Mouse (Mus musculus) kidney, postnatal 0 days (tissue): ENCODE results near the gene Cldn3. TPM values are rescaled to one million over a fixed set of nuclear protein-coding genes. Genes with fewer than 3 reads are reported as not detected.
A peak's percentile ranks its signal among the peaks of the same experiment; 100 is the strongest.

ENCODE experiments used
- ATAC-seq: fragments of 200-750 bp; cut with Nextera tagmentation; replicated peaks from 2 replicates; pipeline ENCODE4 v1.8.0; 2017; ENCODE audit warnings: low read depth, moderate number of reproducible peaks, moderate TSS enrichment, moderate library complexity; ENCODE audit not compliant: low FRiP score
- DNase-seq: peaks from one replicate; pipeline ENCODE4 v3.0.0-alpha.2; 2016; ENCODE audit warnings: low spot score
- H3K27ac ChIP-seq: fragments of 300-500 bp; sonication (generic); 2 replicates; pipeline ENCODE4 v1.5.1; 2014; ENCODE audit warnings: mild to moderate bottlenecking
- H3K27me3 ChIP-seq: fragments of 300-500 bp; sonication (generic); 2 replicates; pipeline ENCODE4 v1.6.1; 2014; ENCODE audit warnings: low read length, mixed read lengths; ENCODE audit not compliant: insufficient read depth
- H3K36me3 ChIP-seq: fragments of 300-500 bp; sonication (generic); 2 replicates; pipeline ENCODE4 v1.6.1; 2014; ENCODE audit warnings: low read length, mixed read lengths; ENCODE audit not compliant: insufficient read depth
- H3K4me1 ChIP-seq: fragments of 300-500 bp; sonication (generic); replicated peaks from 2 replicates; pipeline ENCODE4 v1.6.1; 2014; ENCODE audit warnings: antibody characterized with exemption, low read length, mixed read lengths; ENCODE audit not compliant: insufficient read depth
- H3K4me2 ChIP-seq: fragments of 300-500 bp; sonication (generic); 2 replicates; pipeline ENCODE4 v1.6.1; 2014; ENCODE audit warnings: mild to moderate bottlenecking, low read length, moderate library complexity, mixed read lengths
- H3K4me3 ChIP-seq: fragments of 300-500 bp; sonication (generic); replicated peaks from 2 replicates; pipeline ENCODE4 v1.5.1; 2014; ENCODE audit warnings: low read depth, low read length
- H3K9ac ChIP-seq: fragments of 300-500 bp; sonication (generic); 2 replicates; pipeline ENCODE4 v1.6.1; 2014; ENCODE audit warnings: low read depth, low read length
- H3K9me3 ChIP-seq: fragments of 300-500 bp; sonication (generic); replicated peaks from 2 replicates; pipeline ENCODE4 v1.6.1; 2016; ENCODE audit warnings: low read length, inconsistent platforms, mixed read lengths
- CTCF ChIP-seq: IDR thresholded peaks from 2 replicates; pipeline ENCODE4 v1.5.1; 2016; ENCODE audit warnings: antibody characterized with exemption, low read depth, mild to moderate bottlenecking, moderate library complexity
- WGBS: fragments of 180-500 bp; shearing (Covaris S2); extraction: QIAGEN DNeasy Blood & Tissue Kit; methylation state at CpG from one replicate; pipeline ENCODE4 v1.1.7; 2014; 5-methylcytosine and 5-hydroxymethylcytosine counted together
- polyA plus RNA-seq: library from polyadenylated mRNA; unstranded; fragments of >200 nt; fragmentation: Nextera tagmentation; extraction: Ambion mirVana; gene quantifications from 2 replicates; pipeline ENCODE4 v1.2.1, GENCODE M21; 2015

The Cldn3 gene
- polyA plus RNA-seq, 1 experiment from 2014 or later, result 72.9 TPM

- Histone ChIP-seq H3K4me3 (no peak overlapping the region), H3K9me3 (no peaks in the 10 kb centered on the region), H3K27me3 (peaks cover 25% of the 10 kb centered on the region), H3K4me2 (no peak overlapping the region), H3K4me1 (0 out of 2 replicates have a peak, but pooled peaks cover 9% of the 10 kb centered on the region), H3K9ac (no peak overlapping the region), H3K36me3 (no peaks in the 10 kb centered on the region), H3K27ac (no peak overlapping the region)
- no peak for DNase-seq
- 73% methylated on average over 1 of the region's 1 CpGs for WGBS
- no peak for ATAC-seq
- no peak for TF ChIP-seq CTCF
Measured at GRCm38 (mm10) chr5:134983111-134983510, 2.9 kb upstream of the Cldn3 start.

GRCm38 (mm10) chr5:134983771-134984170 is 2.2 kb upstream of the Cldn3 start:
- Histone ChIP-seq H3K27me3 (peaks cover 25% of the 10 kb centered on the region), H3K4me3 (no peak overlapping the region), H3K36me3 (no peaks in the 10 kb centered on the region), H3K9me3 (no peaks in the 10 kb centered on the region), H3K4me1 (0 out of 2 replicates have a peak, but pooled peaks cover 9% of the 10 kb centered on the region), H3K4me2 (no peak overlapping the region), H3K27ac (no peak overlapping the region), H3K9ac (no peak overlapping the region)
- ATAC-seq (no peak), DNase-seq (no peak)
- 16% methylated on average over 3 of the region's 3 CpGs for WGBS
- TF ChIP-seq CTCF, result no peak

GRCm38 (mm10) chr5:134986298-134987268 is 569 bp downstream of the Cldn3 start:
- peak overlapping the region; percentile 35 for H3K4me3 ChIP-seq
- H3K4me2 ChIP-seq, result peak overlapping the region; percentile 57
- peak overlapping the region; percentile 89 for H3K27ac ChIP-seq
- ATAC-seq (peak; percentile 11; the same call in 1 of the 2 replicates), DNase-seq (no peak)
- WGBS, result 4% methylated on average over 79 of the region's 79 CpGs
- TF ChIP-seq CTCF, result peak; percentile 35; the same call in 1 of the 2 replicates
- H3K9me3 ChIP-seq, result no peaks in the 10 kb centered on the region
- no peaks in the 10 kb centered on the region for H3K36me3 ChIP-seq
- peaks cover 29% of the 10 kb centered on the region for H3K27me3 ChIP-seq
- peaks cover 12% of the 10 kb centered on the region; the same call in 1 of the 2 replicates for H3K4me1 ChIP-seq
- H3K9ac ChIP-seq, result peak overlapping the region; percentile 63

- no peak for ATAC-seq
- 27% methylated on average over 11 of the region's 11 CpGs for WGBS
- Histone ChIP-seq H3K9me3 (no peaks in the 10 kb centered on the region), H3K36me3 (no peaks in the 10 kb centered on the region), H3K27me3 (peaks cover 29% of the 10 kb centered on the region), H3K27ac (no peak overlapping the region), H3K4me2 (no peak overlapping the region), H3K9ac (no peak overlapping the region), H3K4me1 (peaks cover 12% of the 10 kb centered on the region; the same call in 1 of the 2 replicates), H3K4me3 (no peak overlapping the region)
- TF ChIP-seq CTCF, result no peak
- DNase-seq, result no peak
Measured at GRCm38 (mm10) chr5:134989166-134989565, 3.2 kb downstream of the Cldn3 start.

GRCm38 (mm10) chr5:134989741-134990140 is 3.7 kb downstream of the Cldn3 start:
- no peak overlapping the region for H3K4me2 ChIP-seq
- no peak for DNase-seq
- WGBS, result 44% methylated on average over 6 of the region's 6 CpGs

DNA sequence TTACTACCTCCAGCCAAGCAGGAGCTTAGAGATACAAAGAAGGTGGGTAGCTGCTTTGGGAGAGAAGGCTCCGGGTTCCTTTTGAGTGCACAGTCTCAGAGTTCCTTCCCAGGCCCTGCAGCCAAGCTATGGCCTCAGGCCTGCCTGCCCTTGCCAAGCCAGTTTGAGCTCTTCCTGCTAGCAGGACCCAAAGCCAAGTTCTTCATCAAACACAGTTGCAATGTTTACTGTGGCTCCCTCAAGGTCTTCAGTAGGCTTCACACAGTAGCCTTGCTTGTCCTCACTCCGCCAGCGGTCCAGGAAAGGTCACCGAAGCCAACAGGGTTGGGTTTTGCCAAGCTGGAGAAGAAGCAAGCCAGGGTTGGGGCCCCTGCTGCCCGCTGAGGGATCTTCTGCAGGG is 6.6 kb downstream of the Cldn3 start:
- ATAC-seq (no peak), DNase-seq (no peak)
- TF ChIP-seq CTCF, result no peak
- WGBS, result 83% methylated on average over 5 of the region's 5 CpGs
- Histone ChIP-seq H3K36me3 (no peaks in the 10 kb centered on the region), H3K9me3 (no peaks in the 10 kb centered on the region), H3K9ac (no peak overlapping the region), H3K27me3 (peaks cover 9% of the 10 kb centered on the region), H3K27ac (no peak overlapping the region), H3K4me3 (no peak overlapping the region), H3K4me1 (peaks cover 3% of the 10 kb centered on the region; the same call in 1 of the 2 replicates), H3K4me2 (no peak overlapping the region)

More at GRCm38 (mm10) chr5:134989741-134990140, 3.7 kb downstream of the Cldn3 start:
- H3K36me3 ChIP-seq, result no peaks in the 10 kb centered on the region
- ATAC-seq, result no peak
- H3K9ac ChIP-seq, result no peak overlapping the region
- no peaks in the 10 kb centered on the region for H3K9me3 ChIP-seq
- TF ChIP-seq CTCF, result no peak
- H3K27ac ChIP-seq, result no peak overlapping the region
- H3K4me3 ChIP-seq, result no peak overlapping the region
- H3K4me1 ChIP-seq, result peaks cover 12% of the 10 kb centered on the region; the same call in 1 of the 2 replicates
- H3K27me3 ChIP-seq, result peaks cover 29% of the 10 kb centered on the region
